Mouse (Mus musculus) heart, postnatal 14 days (tissue): Measurements from ENCODE around the gene Cenpn. TPM values are rescaled to one million over a fixed set of nuclear protein-coding genes. Genes with fewer than 3 reads are reported as not detected.

ENCODE experiments used
- DNase-seq, 2 experiments: peaks; one replicate each; pipeline ENCODE4 v3.0.0; 2021 to 2022
- intact Hi-C: fragments of 180-260 bp; cut with DNase I; formaldehyde crosslinking; loops from one replicate; pipeline ENCODE4 v1.15.1; 2025
- total RNA-seq, 2 experiments: library from RNA; stranded (reverse); gene quantifications; 2 replicates each; pipeline ENCODE4 v1.2.3; 2021

The Cenpn gene
- total RNA-seq, 2 experiments from 2014 or later, result 1.7 to 2.6 TPM

GRCm38 (mm10) chr8:116935506-116935905, 14.0 kb downstream of the Cenpn start:
- no peak for DNase-seq
- intact Hi-C loops, result no loop called here

GRCm38 (mm10) chr8:116942284-116943058, 20.9 kb downstream of the Cenpn start:
- no peak for DNase-seq
- intact Hi-C loops, result loop anchor here (1.0 to 10.0 kb wide), 2 partner anchors 38 to 532 kb away; no protein-coding TSS in a partner anchor

- intact Hi-C loops, result loop anchor here (1.0 to 10.0 kb wide), 2 partner anchors 37 to 532 kb away; no protein-coding TSS in a partner anchor
- peak; percentile 92 to 94 for DNase-seq
These were observed 21.6 kb downstream of the Cenpn start, which contains the start of gene Atmin for GRCm38 (mm10) chr8:116943161-116943554. TSS of gene Atmin (plus strand) at chr8:116943393.

- intact Hi-C loops, result loop anchor here (1.0 to 10.0 kb wide), 2 partner anchors 37 to 531 kb away; no protein-coding TSS in a partner anchor
- DNase-seq, result peak; percentile 21 to 23
These were observed 22.2 kb downstream of the Cenpn start for GRCm38 (mm10) chr8:116943555-116944384.

GRCm38 (mm10) chr8:116944385-116944696, 22.8 kb downstream of the Cenpn start:
- intact Hi-C loops, result loop anchor here (10.0 kb wide), 1 partner anchor 530 kb away; no protein-coding TSS in a partner anchor
- DNase-seq, result no peak

GRCm38 (mm10) chr8:116945169-116945910, 23.8 kb downstream of the Cenpn start:
- intact Hi-C loops, result loop anchor here (10.0 kb wide), 1 partner anchor 529 kb away; no protein-coding TSS in a partner anchor
- no peak for DNase-seq

GRCm38 (mm10) chr8:116946268-116946838, 24.8 kb downstream of the Cenpn start:
- peak; percentile 51 for DNase-seq
- intact Hi-C loops, result loop anchor here (10.0 kb wide), 1 partner anchor 528 kb away; no protein-coding TSS in a partner anchor

GRCm38 (mm10) chr8:116946851-116947250, 25.3 kb downstream of the Cenpn start:
- DNase-seq, result peak; percentile 17 to 25
- intact Hi-C loops, result loop anchor here (10.0 kb wide), 1 partner anchor 528 kb away; no protein-coding TSS in a partner anchor

- DNase-seq, result peak in 1 of 2 experiments; percentile 12
- intact Hi-C loops, result loop anchor here (10.0 kb wide), 1 partner anchor 527 kb away; no protein-coding TSS in a partner anchor
These were observed 26.1 kb downstream of the Cenpn start for GRCm38 (mm10) chr8:116947589-116947988.

GRCm38 (mm10) chr8:116951369-116951768, 29.8 kb downstream of the Cenpn start:
- intact Hi-C loops, result no loop called here
- peak in 1 of 2 experiments; percentile 26 for DNase-seq

- intact Hi-C loops, result no loop called here
- no peak for DNase-seq
These were observed 30.2 kb downstream of the Cenpn start for GRCm38 (mm10) chr8:116951778-116952177.

GRCm38 (mm10) chr8:116952428-116952827, 30.9 kb downstream of the Cenpn start:
- intact Hi-C loops, result no loop called here
- no peak for DNase-seq

GRCm38 (mm10) chr8:116954415-116954814, 32.9 kb downstream of the Cenpn start:
- no peak for DNase-seq
- intact Hi-C loops, result no loop called here

- DNase-seq, result no peak
- intact Hi-C loops, result no loop called here
These were observed 48.0 kb downstream of the Cenpn start for GRCm38 (mm10) chr8:116969531-116969930.

GRCm38 (mm10) chr8:116975066-116975465, 53.5 kb downstream of the Cenpn start:
- intact Hi-C loops, result no loop called here
- no peak for DNase-seq

- intact Hi-C loops, result no loop called here
- DNase-seq, result no peak
These were observed 54.1 kb downstream of the Cenpn start for GRCm38 (mm10) chr8:116975606-116976005.

GRCm38 (mm10) chr8:116978052-116978451, 56.5 kb downstream of the Cenpn start:
- no peak for DNase-seq
- intact Hi-C loops, result no loop called here

GRCm38 (mm10) chr8:116978631-116979256, 57.2 kb downstream of the Cenpn start, which contains the start of gene 1700030J22Rik:
TSS of gene 1700030J22Rik (minus strand) at chr8:116978959.
- DNase-seq, result peak; percentile 98 to 99
- intact Hi-C loops, result no loop called here

GRCm38 (mm10) chr8:116980117-116980516, 58.6 kb downstream of the Cenpn start:
- DNase-seq, result peak; percentile 55 to 77

More at GRCm38 (mm10) chr8:116980117-116980516, 58.6 kb downstream of the Cenpn start:
- intact Hi-C loops, result loop anchor here (1.0 to 5.0 kb wide), 2 partner anchors 37 to 113 kb away; partner anchors contain the start of gene Atmin
